Mouse (Mus musculus) cerebellum, postnatal 25 days (tissue): ENCODE measurements around the gene Tmco2.
"Not testable (repeated sequence)": the region's sequence is repeated elsewhere in the genome, so short reads cannot be mapped to it uniquely, and the experiment has no call there.

Experiments
- DNase-seq, 2 experiments: peaks; one replicate each; pipeline ENCODE4 v3.0.0; 2021; ENCODE audit warnings: mixed read lengths in 2 of 2

The Tmco2 gene

GRCm38 (mm10) chr4:121109126-121109525 lies at the start of gene Tmco2:
Gene Tmco2, minus strand, starts transcription at chr4:121109226.
- DNase-seq = no peak

GRCm38 (mm10) chr4:121103304-121103703 lies 5.7 kb downstream of the Tmco2 start:
- no peak for DNase-seq

GRCm38 (mm10) chr4:121097650-121098378 lies 11.2 kb downstream of the Tmco2 start, which contains the start of gene Zmpste24:
Gene Zmpste24, minus strand, starts transcription at chr4:121098241.
- peak; percentile 91 for DNase-seq

- no peak for DNase-seq
These were observed 18.8 kb downstream of the Tmco2 start for GRCm38 (mm10) chr4:121090211-121090610.

DNA sequence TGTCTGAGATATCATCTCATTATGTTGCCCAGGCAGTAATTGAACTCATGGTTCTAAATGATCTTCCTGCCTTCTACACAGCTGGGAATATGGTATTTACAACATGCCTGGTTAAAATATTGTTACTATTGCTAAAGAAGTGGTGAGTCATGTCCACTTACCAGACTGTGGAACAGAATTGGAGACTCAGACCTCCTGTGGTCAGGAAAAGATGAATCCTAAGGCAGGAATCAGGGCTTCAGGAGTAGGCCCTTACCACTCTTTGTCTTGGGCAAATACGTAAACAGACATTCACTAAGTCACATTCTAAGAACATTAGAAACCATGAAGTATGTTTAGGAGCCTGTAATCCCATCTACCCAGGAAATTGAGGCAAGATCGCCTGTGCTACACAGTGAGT lies 20.3 kb downstream of the Tmco2 start:
- DNase-seq = no peak

DNA sequence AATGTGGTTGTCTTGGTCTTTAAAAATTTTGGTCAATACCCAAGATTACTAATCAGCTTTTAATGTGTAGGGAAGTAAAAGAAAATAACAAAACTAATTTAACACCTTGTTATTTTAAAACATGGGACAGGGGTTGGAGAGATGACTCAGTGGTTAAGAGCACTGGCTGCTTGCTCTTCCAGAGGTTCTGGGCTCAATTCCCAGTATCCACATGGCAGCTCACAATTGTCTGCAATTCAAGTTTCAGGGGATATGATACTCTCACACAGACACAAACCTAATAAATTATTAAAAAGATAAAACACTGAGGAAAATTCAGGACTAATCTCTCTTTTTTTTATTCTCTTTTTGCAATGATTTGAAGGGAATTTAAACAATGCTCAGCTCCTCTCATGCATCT lies 24.5 kb downstream of the Tmco2 start:
- DNase-seq = no peak

GRCm38 (mm10) chr4:121080395-121080794 lies 28.6 kb downstream of the Tmco2 start:
- no peak for DNase-seq

DNA sequence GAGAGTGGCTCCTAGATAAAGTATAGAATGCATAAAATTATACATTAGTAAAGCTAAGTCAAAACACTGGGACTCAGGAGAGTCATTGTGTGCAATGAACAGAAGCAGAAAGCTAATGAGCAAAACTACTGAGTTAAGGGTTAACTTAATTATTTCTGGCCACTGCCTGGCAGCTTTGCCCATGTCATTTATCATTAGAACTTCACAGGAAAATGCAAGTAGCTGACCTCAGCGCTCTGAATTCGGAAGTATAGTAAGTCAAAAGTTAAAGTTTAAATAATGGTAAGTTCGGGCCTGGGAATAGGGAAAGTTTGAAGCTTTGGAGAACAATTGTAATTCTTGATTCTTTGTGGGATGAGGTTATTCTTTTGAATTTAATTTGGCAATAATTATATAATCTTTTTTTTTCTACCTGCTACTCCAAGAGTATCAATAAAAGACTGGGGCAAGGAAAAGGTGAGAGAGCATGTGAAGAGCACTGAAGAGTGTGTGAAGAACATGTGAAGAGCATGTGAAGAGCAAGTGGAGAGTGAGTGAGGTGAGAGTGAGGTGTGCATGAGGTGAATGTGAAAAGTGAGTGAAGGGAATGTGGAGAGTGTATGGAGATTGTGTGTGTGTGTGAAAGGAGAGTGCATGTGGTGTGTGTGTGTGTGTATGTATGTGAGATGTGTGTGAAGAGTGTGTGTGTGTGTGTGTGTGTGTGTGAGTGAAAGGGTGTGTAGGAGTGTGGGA lies 30.9 kb downstream of the Tmco2 start:
- no peak for DNase-seq

GRCm38 (mm10) chr4:121074250-121074649 lies 34.8 kb downstream of the Tmco2 start:
- DNase-seq = no peak

DNA sequence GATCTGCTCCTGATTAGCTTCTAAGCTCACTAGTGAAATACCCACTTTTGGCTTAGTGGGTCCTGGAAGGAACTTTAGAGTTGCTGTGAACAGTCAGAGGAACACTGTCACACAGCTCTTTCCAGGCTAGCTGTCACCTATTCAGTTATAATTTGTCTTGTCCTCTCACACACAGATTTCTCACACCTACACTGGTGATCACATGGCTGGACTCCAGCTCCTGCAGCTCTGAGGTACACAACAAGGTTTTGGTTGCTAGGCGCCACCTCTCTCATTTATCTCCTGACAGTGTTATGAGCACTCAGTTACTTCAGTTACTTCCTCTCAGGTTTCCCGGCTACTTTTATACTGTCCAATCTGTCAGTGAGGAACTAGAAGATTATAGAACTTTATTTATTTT lies 43.7 kb downstream of the Tmco2 start:
- no peak for DNase-seq

GRCm38 (mm10) chr4:121059218-121059617 lies 49.8 kb downstream of the Tmco2 start:
- not testable (repeated sequence) for DNase-seq

- DNase-seq = no peak
These were observed 52.0 kb downstream of the Tmco2 start for GRCm38 (mm10) chr4:121057032-121057431.

- peak in 1 of 2 experiments; percentile 65 for DNase-seq
These were observed 52.7 kb downstream of the Tmco2 start for GRCm38 (mm10) chr4:121056342-121056741.
